Mouse (Mus musculus): Measurements from ENCODE around the gene Rnf24. TPM values are rescaled to one million over a fixed set of nuclear protein-coding genes. Genes with fewer than 3 reads are reported as not detected.
A peak's percentile ranks its signal among the peaks of the same experiment; 100 is the strongest.

Gene Rnf24
- 10 to 100 TPM; 25.5 to 29.1 TPM for total RNA-seq (2021)
- long read RNA-seq, experiment 1, full-length matches to known transcripts: 2 of 6 reads
- long read RNA-seq, experiment 1, partial matches to known transcripts: 0 of 6 reads
- long read RNA-seq, experiment 1, other reads (novel, unspliced or antisense): 4 of 6 reads
- long read RNA-seq, experiment 2, full-length matches to known transcripts: 9 of 17 reads
- long read RNA-seq, experiment 2, partial matches to known transcripts: 0 of 17 reads
- long read RNA-seq, experiment 2, other reads (novel, unspliced or antisense): 8 of 17 reads

- peak; percentile 99 for DNase-seq (ENCODE audit: low spot score in 2 of 2)
These were observed at the start of gene Rnf24 for GRCm38 (mm10) chr2:131352747-131353563. Gene Rnf24, minus strand, starts transcription at chr2:131352892.

GRCm38 (mm10) chr2:131401794-131402495 is 49.3 kb upstream of the Rnf24 start:
- no peak for DNase-seq (ENCODE audit: low spot score in 2 of 2)

GRCm38 (mm10) chr2:131400846-131401245 is 48.2 kb upstream of the Rnf24 start:
- DNase-seq (ENCODE audit: low spot score in 2 of 2): no peak

GRCm38 (mm10) chr2:131397323-131397848 is 44.7 kb upstream of the Rnf24 start:
- DNase-seq (ENCODE audit: low spot score in 2 of 2): no peak

- DNase-seq (ENCODE audit: low spot score in 2 of 2): no peak
These were observed 33.8 kb upstream of the Rnf24 start for GRCm38 (mm10) chr2:131386350-131386962.

GRCm38 (mm10) chr2:131385176-131385575 is 32.5 kb upstream of the Rnf24 start:
- DNase-seq (ENCODE audit: low spot score in 2 of 2): peak in 1 of 2 experiments; percentile 28

GRCm38 (mm10) chr2:131379541-131379940 is 26.8 kb upstream of the Rnf24 start:
- DNase-seq (ENCODE audit: low spot score in 2 of 2): no peak

- DNase-seq (ENCODE audit: low spot score in 2 of 2): no peak
These were observed 26.2 kb upstream of the Rnf24 start for GRCm38 (mm10) chr2:131378872-131379271.

GRCm38 (mm10) chr2:131377055-131377454 is 24.4 kb upstream of the Rnf24 start:
- peak in 1 of 2 experiments; percentile 18 for DNase-seq (ENCODE audit: low spot score in 2 of 2)

- DNase-seq (ENCODE audit: low spot score in 2 of 2): no peak
These were observed 21.0 kb upstream of the Rnf24 start for GRCm38 (mm10) chr2:131373656-131374055.

GRCm38 (mm10) chr2:131372276-131372877 is 19.7 kb upstream of the Rnf24 start:
- no peak for DNase-seq (ENCODE audit: low spot score in 2 of 2)

- DNase-seq (ENCODE audit: low spot score in 2 of 2): no peak
These were observed 19.1 kb upstream of the Rnf24 start for GRCm38 (mm10) chr2:131371811-131372210.

- no peak for DNase-seq (ENCODE audit: low spot score in 2 of 2)
These were observed 18.1 kb upstream of the Rnf24 start for GRCm38 (mm10) chr2:131370828-131371227.

GRCm38 (mm10) chr2:131364689-131365088 is 12.0 kb upstream of the Rnf24 start:
- no peak for DNase-seq (ENCODE audit: low spot score in 2 of 2)

- no peak for DNase-seq (ENCODE audit: low spot score in 2 of 2)
These were observed 5.8 kb upstream of the Rnf24 start for GRCm38 (mm10) chr2:131358481-131358880.

GRCm38 (mm10) chr2:131354049-131354448 is 1.4 kb upstream of the Rnf24 start:
- DNase-seq (ENCODE audit: low spot score in 2 of 2): no peak

GRCm38 (mm10) chr2:131353564-131353915 is 848 bp upstream of the Rnf24 start:
- no peak for DNase-seq (ENCODE audit: low spot score in 2 of 2)

GRCm38 (mm10) chr2:131351968-131352746 is 535 bp downstream of the Rnf24 start:
- DNase-seq (ENCODE audit: low spot score in 2 of 2): no peak

- no peak for DNase-seq (ENCODE audit: low spot score in 2 of 2)
These were observed 1.2 kb downstream of the Rnf24 start for GRCm38 (mm10) chr2:131351471-131351870.

GRCm38 (mm10) chr2:131350301-131350700 is 2.4 kb downstream of the Rnf24 start:
- no peak for DNase-seq (ENCODE audit: low spot score in 2 of 2)
